Mouse (Mus musculus) induced T-regulatory cell, adult 2 months (primary cell): ENCODE measurements at regions not wholly inside any gene's neighbourhood (a gene's known extent, or its start where the extent isn't known, plus 50 kb on each side); places are given as distances from the start of the nearest gene placed in this dataset.
"Not testable (repeated sequence)": the region's sequence is repeated elsewhere in the genome, so short reads cannot be mapped to it uniquely, and the experiment has no call there.

Source experiments
- DNase-seq: peaks from one replicate; pipeline ENCODE4 v3.0.0-alpha.2; 2012; ENCODE audit warnings: low read depth

DNA sequence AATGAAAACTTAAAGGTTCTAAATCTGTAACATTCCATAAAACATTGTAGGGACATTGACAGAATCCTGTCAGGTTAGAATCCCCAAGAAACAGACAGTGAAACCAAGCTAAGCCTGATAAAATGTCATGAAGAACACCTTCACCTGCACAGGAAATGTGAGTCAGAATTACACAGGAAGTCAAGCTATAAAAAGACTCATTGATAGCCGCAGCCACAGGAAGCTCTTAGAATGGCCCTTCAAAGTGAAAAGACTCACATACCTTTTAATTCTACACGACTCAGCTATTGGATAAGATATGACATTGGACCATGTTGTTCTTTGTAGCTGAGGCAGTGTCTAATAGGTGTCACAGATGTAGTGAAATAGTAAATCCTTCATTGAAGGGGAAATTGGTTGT, 55.3 kb downstream of the Spin2c start:
- DNase-seq, result peak; percentile 68

GRCm38 (mm10) chrX:153927996-153928395, 84.4 kb downstream of the Samt1 start:
- no peak for DNase-seq

GRCm38 (mm10) chrX:153932586-153932985, 79.9 kb downstream of the Samt1 start:
- DNase-seq, result peak; percentile 49

GRCm38 (mm10) chrX:153936111-153936510, 76.3 kb downstream of the Samt1 start:
- no peak for DNase-seq

DNA sequence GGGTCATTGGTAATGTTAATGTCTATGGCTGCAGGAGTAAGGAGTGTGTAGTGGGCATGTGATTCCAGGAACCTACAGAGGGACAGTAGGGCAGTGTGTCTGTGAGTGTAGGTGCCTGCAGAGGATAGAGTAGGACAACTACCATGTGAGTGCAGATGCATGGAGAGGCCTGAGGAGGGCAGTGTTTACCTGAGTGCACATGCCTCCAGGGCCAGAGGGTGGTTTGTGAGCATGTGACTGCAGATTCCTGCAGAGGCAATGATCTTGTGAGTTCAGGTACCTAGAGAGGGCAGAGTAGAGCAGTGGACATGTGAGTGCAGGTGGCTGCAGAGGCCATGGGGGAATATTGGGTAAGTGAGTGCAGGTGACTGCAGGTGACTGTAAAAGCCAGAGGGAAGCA, 75.1 kb downstream of the Samt1 start:
- no peak for DNase-seq

- no peak for DNase-seq
These were observed 72.4 kb downstream of the Samt1 start for GRCm38 (mm10) chrX:153940089-153940488.

DNA sequence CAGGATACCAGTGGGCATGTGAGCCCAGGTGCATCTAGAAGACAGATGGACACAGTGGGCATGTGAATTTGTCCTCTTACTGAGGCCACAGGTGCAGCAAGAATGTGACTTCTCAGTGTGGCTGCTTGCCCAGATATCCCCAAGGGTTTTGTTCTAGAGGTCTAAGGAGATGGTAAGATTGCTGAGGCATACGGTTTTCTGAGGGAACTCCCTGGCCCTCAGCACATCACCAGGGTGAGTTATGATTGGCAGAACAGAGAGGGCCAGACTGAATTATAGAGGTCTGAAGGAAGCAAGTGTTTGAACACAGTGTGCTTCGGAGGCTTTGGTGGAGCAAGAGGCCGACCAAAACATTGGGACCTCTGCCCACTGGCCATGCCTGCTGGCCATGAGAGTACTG, 71.3 kb downstream of the Samt1 start:
- not testable (repeated sequence) for DNase-seq
